Mouse (Mus musculus): ENCODE data around the gene Slc25a4. TPM values are rescaled to one million over a fixed set of nuclear protein-coding genes. Genes with fewer than 3 reads are reported as not detected.
A peak's percentile ranks its signal among the peaks of the same experiment; 100 is the strongest.

Gene Slc25a4
- polyA plus RNA-seq, 1 experiment from 2014 or later = 505 TPM

GRCm38 (mm10) chr8:46226622-46227021 is 15.5 kb upstream of the Slc25a4 start:
- Histone ChIP-seq H3K9me3 (replicated peaks) (no peaks in the 10 kb centered on the region), H3K4me1 (no peaks in the 10 kb centered on the region), H3K27ac (replicated peaks) (no peak overlapping the region), H3K27me3 (ENCODE audit: low read depth, poor library complexity, severe bottlenecking) (no peaks in the 10 kb centered on the region), H3K36me3 (no peaks in the 10 kb centered on the region), H3K4me3 (no peak overlapping the region)
- 89% methylated on average over 5 of the region's 5 CpGs for WGBS
- DNase-seq (ENCODE audit: low spot score) = no peak

DNA sequence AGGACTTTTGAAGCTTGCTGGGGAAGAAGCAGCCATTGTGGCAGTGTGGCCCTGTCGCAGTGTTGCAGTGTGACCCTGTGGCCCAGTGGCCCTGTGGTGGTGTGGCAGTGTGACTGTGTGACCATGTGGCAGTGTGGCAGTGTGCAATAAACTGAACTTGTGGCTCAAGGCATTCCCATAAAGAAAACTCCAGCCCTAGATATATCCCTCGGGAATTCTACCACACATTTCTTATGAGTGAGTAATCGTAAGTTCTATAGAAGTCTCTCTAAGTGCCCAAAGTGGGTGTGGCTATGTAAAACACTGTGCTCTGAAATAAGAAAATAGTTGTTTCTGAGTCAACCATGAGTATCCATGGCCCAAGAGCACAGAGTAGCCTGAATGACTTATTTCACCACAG is 14.4 kb upstream of the Slc25a4 start:
- Histone ChIP-seq H3K36me3 (no peaks in the 10 kb centered on the region), H3K9me3 (replicated peaks) (no peaks in the 10 kb centered on the region), H3K27me3 (ENCODE audit: low read depth, poor library complexity, severe bottlenecking) (peaks cover 8% of the 10 kb centered on the region), H3K4me1 (no peaks in the 10 kb centered on the region), H3K27ac (replicated peaks) (no peak overlapping the region), H3K4me3 (no peak overlapping the region)
- no peak for DNase-seq (ENCODE audit: low spot score)
- 79% methylated on average over 3 of the region's 3 CpGs for WGBS

DNA sequence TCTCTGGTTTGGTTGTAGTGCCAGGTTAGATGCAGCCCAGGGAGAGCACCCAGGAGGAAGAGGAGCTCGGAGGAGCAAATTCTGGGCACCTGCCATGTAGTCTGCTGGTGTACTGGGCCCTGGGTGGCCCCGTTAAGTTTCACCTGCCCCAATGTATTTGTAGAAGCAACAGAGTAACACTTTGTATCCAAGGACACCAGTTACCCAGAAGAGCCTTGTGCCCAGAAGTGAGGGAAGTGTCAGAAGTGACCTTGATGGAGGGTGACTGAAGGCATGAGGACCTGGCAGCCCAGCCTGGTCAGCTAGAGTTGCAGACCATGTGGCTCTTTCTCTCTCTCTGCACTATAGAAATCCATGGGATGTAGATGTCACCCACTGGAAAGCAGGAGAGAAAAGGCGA is 9.5 kb upstream of the Slc25a4 start:
- Histone ChIP-seq H3K4me3 (no peak overlapping the region), H3K36me3 (no peaks in the 10 kb centered on the region), H3K9me3 (replicated peaks) (no peaks in the 10 kb centered on the region), H3K4me1 (peaks cover 9% of the 10 kb centered on the region), H3K27ac (replicated peaks) (no peak overlapping the region), H3K27me3 (ENCODE audit: low read depth, poor library complexity, severe bottlenecking) (peaks cover 49% of the 10 kb centered on the region)
- 79% methylated on average over 3 of the region's 3 CpGs for WGBS
- no peak for DNase-seq (ENCODE audit: low spot score)

DNA sequence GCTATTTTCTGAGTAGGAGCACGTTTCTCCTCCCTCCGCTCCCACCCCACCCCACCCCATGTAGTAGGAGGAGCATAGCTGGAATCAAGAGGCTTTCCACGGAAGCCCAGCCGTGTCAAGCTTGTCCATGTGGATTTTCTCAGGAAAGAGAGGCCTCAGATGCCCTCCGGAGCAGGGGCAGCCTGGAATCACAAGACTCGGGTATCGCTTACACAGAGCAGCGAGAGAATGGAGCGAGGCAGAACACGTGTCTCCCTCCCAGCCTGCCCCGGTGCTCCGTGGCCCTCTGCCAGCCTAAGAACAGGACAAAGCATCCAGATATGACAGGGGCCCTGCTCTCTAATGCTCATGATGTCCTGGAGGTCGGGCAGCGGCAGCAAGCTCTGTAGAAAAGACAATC is 5.8 kb upstream of the Slc25a4 start:
- H3K4me1 ChIP-seq = peaks cover 18% of the 10 kb centered on the region
- H3K4me3 ChIP-seq = peak overlapping the region; percentile 49
- H3K9me3 ChIP-seq (replicated peaks) = no peaks in the 10 kb centered on the region
- peak overlapping the region; percentile 81 for H3K27ac ChIP-seq (replicated peaks)
- peaks cover 69% of the 10 kb centered on the region for H3K27me3 ChIP-seq (ENCODE audit: low read depth, poor library complexity, severe bottlenecking)
- 5% methylated on average over 14 of the region's 14 CpGs for WGBS
- no peaks in the 10 kb centered on the region for H3K36me3 ChIP-seq
- DNase-seq (ENCODE audit: low spot score) = peak; percentile 65

DNA sequence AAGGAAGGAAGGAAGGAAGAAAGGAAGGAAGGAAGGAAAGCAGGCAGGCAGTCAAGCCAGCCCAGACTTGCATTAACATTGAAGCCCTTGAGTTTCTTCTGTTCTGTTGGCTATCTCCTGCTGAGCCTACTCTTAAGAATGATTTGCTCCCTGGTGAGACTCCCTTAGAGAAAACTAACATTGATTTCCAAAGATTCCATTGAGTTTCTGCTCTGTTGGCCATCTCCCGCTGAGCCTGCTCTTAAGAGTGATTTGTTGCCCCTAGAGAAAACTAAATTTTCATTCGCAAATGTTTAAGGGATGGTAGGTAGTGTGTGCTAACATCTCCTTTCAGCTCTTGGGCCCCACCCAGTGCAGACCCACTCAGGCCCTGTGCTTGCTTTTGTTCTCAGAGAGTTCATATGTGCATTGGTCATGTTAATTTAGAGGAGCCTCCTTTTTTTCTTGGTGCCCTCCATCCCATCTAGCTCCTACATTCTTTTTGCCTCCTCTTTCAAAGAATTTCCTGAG is 2.9 kb upstream of the Slc25a4 start:
- 6% methylated on average over 2 of the region's 2 CpGs for WGBS
- peaks cover 41% of the 10 kb centered on the region for H3K4me1 ChIP-seq
- peaks cover 52% of the 10 kb centered on the region for H3K27me3 ChIP-seq (ENCODE audit: low read depth, poor library complexity, severe bottlenecking)
- H3K9me3 ChIP-seq (replicated peaks) = no peaks in the 10 kb centered on the region
- H3K27ac ChIP-seq (replicated peaks) = no peak overlapping the region
- no peak for DNase-seq (ENCODE audit: low spot score)
- H3K4me3 ChIP-seq = no peak overlapping the region
- H3K36me3 ChIP-seq = peaks cover 4% of the 10 kb centered on the region

DNA sequence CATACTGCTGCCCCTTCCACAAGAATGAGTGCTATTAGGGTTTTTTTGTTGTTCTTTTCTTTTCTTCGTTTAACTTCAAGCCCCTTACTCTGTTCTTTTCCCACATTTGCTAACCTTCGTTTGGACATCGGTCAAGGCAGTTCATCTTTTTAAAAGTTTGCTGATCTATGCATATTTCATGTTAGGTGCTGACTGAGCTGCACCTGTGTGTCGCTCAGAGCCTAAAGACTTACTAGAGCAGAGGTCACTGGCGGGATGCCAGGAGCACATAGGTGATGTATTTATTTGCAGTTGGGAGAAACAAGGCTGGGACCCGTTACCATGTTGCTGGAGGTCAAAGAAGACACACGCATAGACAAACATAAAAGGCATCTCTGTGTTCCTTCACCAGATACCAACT is 1.1 kb upstream of the Slc25a4 start:
- peak overlapping the region; percentile 87; the same call in 1 of the 2 replicates for H3K4me3 ChIP-seq
- WGBS = 48% methylated on average over 7 of the region's 7 CpGs

GRCm38 (mm10) chr8:46211611-46212071 is 557 bp upstream of the Slc25a4 start:
- peaks cover 30% of the 10 kb centered on the region for H3K27me3 ChIP-seq (ENCODE audit: low read depth, poor library complexity, severe bottlenecking)
- WGBS = 4% methylated on average over 13 of the region's 13 CpGs
- peak overlapping the region; percentile 87 for H3K4me3 ChIP-seq
- peaks cover 43% of the 10 kb centered on the region for H3K4me1 ChIP-seq
- peaks cover 28% of the 10 kb centered on the region for H3K36me3 ChIP-seq
- H3K27ac ChIP-seq (replicated peaks) = peak overlapping the region; percentile 96
- DNase-seq (ENCODE audit: low spot score) = no peak
- no peaks in the 10 kb centered on the region for H3K9me3 ChIP-seq (replicated peaks)

More for the DNA sequence above, 1.1 kb upstream of the Slc25a4 start:
- Histone ChIP-seq H3K9me3 (replicated peaks) (no peaks in the 10 kb centered on the region), H3K27me3 (ENCODE audit: low read depth, poor library complexity, severe bottlenecking) (peaks cover 34% of the 10 kb centered on the region), H3K27ac (replicated peaks) (peak overlapping the region; percentile 96; the same call in 1 of the 2 replicates), H3K36me3 (peaks cover 23% of the 10 kb centered on the region), H3K4me1 (peaks cover 48% of the 10 kb centered on the region)
- DNase-seq (ENCODE audit: low spot score) = no peak

DNA sequence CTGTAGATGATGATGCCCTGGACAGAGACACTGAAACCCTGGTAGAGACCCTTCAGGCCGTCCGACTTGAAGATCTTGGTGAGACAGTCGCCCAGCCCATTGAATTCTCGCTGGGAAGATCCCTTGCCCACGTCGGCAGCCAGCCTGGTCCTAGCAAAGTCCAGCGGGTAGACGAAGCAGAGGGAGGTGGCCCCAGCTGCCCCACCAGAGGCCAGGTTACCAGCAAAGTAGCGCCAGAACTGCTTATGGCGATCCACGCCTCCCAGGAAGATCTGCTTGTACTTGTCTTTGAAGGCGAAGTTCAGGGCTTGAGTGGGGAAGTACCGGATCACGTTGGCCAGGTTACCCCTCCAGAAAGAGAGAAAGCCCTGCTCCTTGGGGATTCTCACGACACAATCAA is 2.0 kb downstream of the Slc25a4 start:
- Histone ChIP-seq H3K27me3 (ENCODE audit: low read depth, poor library complexity, severe bottlenecking) (peaks cover 8% of the 10 kb centered on the region; the same call in 1 of the 2 replicates), H3K27ac (replicated peaks) (peak overlapping the region; percentile 42; the same call in 1 of the 2 replicates), H3K9me3 (replicated peaks) (no peaks in the 10 kb centered on the region), H3K4me1 (peaks cover 40% of the 10 kb centered on the region), H3K36me3 (peaks cover 54% of the 10 kb centered on the region), H3K4me3 (peak overlapping the region; percentile 87)
- 83% methylated on average over 15 of the region's 15 CpGs for WGBS
- no peak for DNase-seq (ENCODE audit: low spot score)

GRCm38 (mm10) chr8:46208354-46208753 is 2.7 kb downstream of the Slc25a4 start:
- no peaks in the 10 kb centered on the region for H3K9me3 ChIP-seq (replicated peaks)
- H3K36me3 ChIP-seq = peaks cover 61% of the 10 kb centered on the region
- DNase-seq (ENCODE audit: low spot score) = no peak
- H3K4me1 ChIP-seq = peaks cover 37% of the 10 kb centered on the region
- peaks cover 1% of the 10 kb centered on the region; the same call in 1 of the 2 replicates for H3K27me3 ChIP-seq (ENCODE audit: low read depth, poor library complexity, severe bottlenecking)
- 89% methylated on average over 12 of the region's 12 CpGs for WGBS
- H3K27ac ChIP-seq (replicated peaks) = no peak overlapping the region
- peak overlapping the region; percentile 87 for H3K4me3 ChIP-seq

DNA sequence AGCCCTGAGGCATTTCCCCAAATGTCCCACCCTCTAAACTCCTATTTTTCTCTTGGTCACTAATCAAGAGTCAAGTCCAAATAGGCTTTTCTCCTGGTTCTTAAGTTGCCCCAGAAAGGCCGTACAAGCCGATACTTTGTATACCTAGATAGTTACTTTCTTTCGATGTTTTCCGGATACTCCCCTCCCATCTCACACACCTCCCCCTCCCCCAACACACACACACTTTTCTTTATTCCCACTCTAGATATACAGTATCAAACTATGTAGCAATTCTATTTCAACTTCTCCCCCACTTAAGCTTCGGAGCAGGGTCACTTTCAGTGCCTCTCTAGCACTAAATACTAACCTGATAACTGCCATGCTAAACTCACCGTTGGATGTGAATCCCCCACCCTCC is 5.0 kb downstream of the Slc25a4 start:
- Histone ChIP-seq H3K4me1 (peaks cover 23% of the 10 kb centered on the region), H3K4me3 (no peak overlapping the region), H3K36me3 (peaks cover 83% of the 10 kb centered on the region), H3K27me3 (ENCODE audit: low read depth, poor library complexity, severe bottlenecking) (no peaks in the 10 kb centered on the region), H3K27ac (replicated peaks) (no peak overlapping the region), H3K9me3 (replicated peaks) (no peaks in the 10 kb centered on the region)
- WGBS = 91% methylated on average over 6 of the region's 6 CpGs
- no peak for DNase-seq (ENCODE audit: low spot score)

- no peaks in the 10 kb centered on the region for H3K27me3 ChIP-seq (ENCODE audit: low read depth, poor library complexity, severe bottlenecking)
- no peak overlapping the region for H3K27ac ChIP-seq (replicated peaks)
- 88% methylated on average over 9 of the region's 9 CpGs for WGBS
- no peak overlapping the region for H3K4me3 ChIP-seq
- peaks cover 19% of the 10 kb centered on the region for H3K4me1 ChIP-seq
- DNase-seq (ENCODE audit: low spot score) = no peak
- peaks cover 83% of the 10 kb centered on the region for H3K36me3 ChIP-seq
- H3K9me3 ChIP-seq (replicated peaks) = no peaks in the 10 kb centered on the region
These were observed 6.0 kb downstream of the Slc25a4 start for GRCm38 (mm10) chr8:46204974-46205640.

- Histone ChIP-seq H3K36me3 (peaks cover 82% of the 10 kb centered on the region), H3K27ac (replicated peaks) (no peak overlapping the region), H3K4me1 (peaks cover 11% of the 10 kb centered on the region), H3K4me3 (no peak overlapping the region), H3K27me3 (ENCODE audit: low read depth, poor library complexity, severe bottlenecking) (no peaks in the 10 kb centered on the region), H3K9me3 (replicated peaks) (no peaks in the 10 kb centered on the region)
- no peak for DNase-seq (ENCODE audit: low spot score)
- WGBS = 89% methylated on average over 3 of the region's 3 CpGs
These were observed 6.8 kb downstream of the Slc25a4 start for GRCm38 (mm10) chr8:46204301-46204700.

- no peaks in the 10 kb centered on the region for H3K9me3 ChIP-seq (replicated peaks)
- H3K27ac ChIP-seq (replicated peaks) = no peak overlapping the region
- WGBS = 82% methylated on average over 6 of the region's 6 CpGs
- H3K36me3 ChIP-seq = peaks cover 62% of the 10 kb centered on the region
- H3K4me3 ChIP-seq = no peak overlapping the region
- no peak for DNase-seq (ENCODE audit: low spot score)
- H3K4me1 ChIP-seq = no peaks in the 10 kb centered on the region
- H3K27me3 ChIP-seq (ENCODE audit: low read depth, poor library complexity, severe bottlenecking) = no peaks in the 10 kb centered on the region
These were observed 8.7 kb downstream of the Slc25a4 start for GRCm38 (mm10) chr8:46202350-46202749.
